Mouse (Mus musculus) macrophage (primary cell): ENCODE data around the gene Galns. TPM values are rescaled to one million over a fixed set of nuclear protein-coding genes. Genes with fewer than 3 reads are reported as not detected.

Experiments
- H3K27ac ChIP-seq: fragments of 350-480 bp; formaldehyde crosslinking; 2 replicates; pipeline ENCODE4 v1.9.0; 2021
- H3K36me3 ChIP-seq: fragments of 350-480 bp; formaldehyde crosslinking; 2 replicates; pipeline ENCODE4 v1.9.0; 2021; ENCODE audit errors: inconsistent target
- H3K4me3 ChIP-seq: fragments of 350-480 bp; formaldehyde crosslinking; 2 replicates; pipeline ENCODE4 v1.9.0; 2021; ENCODE audit errors: inconsistent target
- H3K79me2 ChIP-seq: fragments of 350-480 bp; formaldehyde crosslinking; 2 replicates; pipeline ENCODE4 v1.9.0; 2021; ENCODE audit errors: inconsistent target
- WGBS: methylation state at CpG from one replicate; pipeline ENCODE4 v1.1.7; 2026; ENCODE audit warnings: inconsistent platforms; ENCODE audit not compliant: missing documents; 5-methylcytosine and 5-hydroxymethylcytosine counted together
- polyA plus RNA-seq: library from polyadenylated mRNA; stranded (reverse); fragments of 250-400 nt; gene quantifications from 3 replicates; pipeline ENCODE4 v1.2.4, GENCODE M21; 2018; ENCODE audit warnings: inconsistent platforms

The Galns gene
- polyA plus RNA-seq, 1 experiment from 2014 or later, result 140 TPM

DNA sequence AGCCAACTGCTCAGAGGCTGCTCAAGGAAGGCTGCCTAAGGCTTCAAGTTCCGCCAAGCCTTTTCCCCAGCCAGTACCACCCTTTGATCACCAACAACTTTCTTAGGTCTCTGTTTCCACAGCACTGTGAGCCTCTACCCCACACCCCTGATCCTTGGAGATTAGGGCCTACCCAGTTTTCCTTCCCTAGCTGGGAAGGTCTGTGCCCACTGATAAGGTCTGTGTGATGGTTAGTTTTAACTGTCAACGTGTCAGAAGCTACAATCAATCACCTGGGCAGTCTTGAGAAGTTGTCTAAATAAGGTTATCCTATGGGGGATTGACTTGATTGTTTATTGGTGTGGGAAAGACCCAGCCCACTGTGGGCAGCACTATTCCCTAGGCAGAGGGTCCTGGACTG lies 73.5 kb downstream of the Galns start:
- 77% methylated on average over 2 of the region's 2 CpGs for WGBS
- Histone ChIP-seq H3K4me3 (no peak overlapping the region), H3K27ac (no peak overlapping the region), H3K79me2 (peaks cover 100% of the 10 kb centered on the region), H3K36me3 (peaks cover 5% of the 10 kb centered on the region; the same call in 1 of the 2 replicates)

DNA sequence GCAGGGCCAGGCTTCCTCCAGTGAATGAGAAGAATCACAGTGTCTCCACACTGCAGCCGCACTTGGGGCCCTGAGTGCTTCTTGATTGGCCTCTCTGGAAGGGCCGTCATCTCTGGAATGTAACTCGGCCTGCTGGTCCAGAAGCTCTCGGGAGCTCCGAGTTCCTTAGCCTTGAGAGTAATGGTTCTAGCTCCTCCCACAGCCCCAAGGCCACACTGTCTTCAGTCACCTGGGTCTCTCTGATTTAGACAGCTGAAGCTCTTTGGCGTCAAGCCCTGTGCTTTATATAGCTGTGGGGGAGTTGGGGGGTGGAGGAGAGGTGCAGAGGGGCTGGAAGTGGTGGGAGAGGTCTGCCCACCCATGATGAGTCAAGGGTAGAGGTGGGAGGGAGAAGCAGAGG lies 74.2 kb downstream of the Galns start:
- Histone ChIP-seq H3K27ac (no peak overlapping the region), H3K4me3 (no peak overlapping the region), H3K36me3 (peaks cover 9% of the 10 kb centered on the region; the same call in 1 of the 2 replicates), H3K79me2 (peaks cover 100% of the 10 kb centered on the region)
- WGBS, result 95% methylated on average over 4 of the region's 6 CpGs

DNA sequence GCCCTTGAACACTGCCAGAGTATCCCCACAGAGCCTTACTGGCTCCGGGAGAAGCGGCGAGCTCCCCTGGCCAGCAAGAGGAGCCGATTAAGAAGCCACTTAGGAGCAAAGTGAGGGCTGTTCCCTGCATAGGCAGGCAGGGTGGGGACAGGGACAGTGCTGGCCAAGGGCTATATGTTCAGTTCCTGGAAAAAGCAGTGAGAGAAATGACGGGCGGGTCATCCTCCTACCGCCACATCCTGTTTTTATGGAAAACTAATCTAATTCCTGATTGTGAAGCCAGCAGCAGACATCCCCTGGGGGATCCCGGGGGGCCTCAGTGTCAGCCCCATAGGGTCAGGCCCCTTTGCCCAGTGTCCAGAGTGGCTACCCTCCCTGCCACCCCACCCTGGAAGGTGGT lies 80.0 kb downstream of the Galns start:
- Histone ChIP-seq H3K27ac (no peak overlapping the region), H3K4me3 (no peak overlapping the region), H3K79me2 (peaks cover 100% of the 10 kb centered on the region), H3K36me3 (peaks cover 4% of the 10 kb centered on the region; the same call in 1 of the 2 replicates)
- 95% methylated on average over 8 of the region's 8 CpGs for WGBS

DNA sequence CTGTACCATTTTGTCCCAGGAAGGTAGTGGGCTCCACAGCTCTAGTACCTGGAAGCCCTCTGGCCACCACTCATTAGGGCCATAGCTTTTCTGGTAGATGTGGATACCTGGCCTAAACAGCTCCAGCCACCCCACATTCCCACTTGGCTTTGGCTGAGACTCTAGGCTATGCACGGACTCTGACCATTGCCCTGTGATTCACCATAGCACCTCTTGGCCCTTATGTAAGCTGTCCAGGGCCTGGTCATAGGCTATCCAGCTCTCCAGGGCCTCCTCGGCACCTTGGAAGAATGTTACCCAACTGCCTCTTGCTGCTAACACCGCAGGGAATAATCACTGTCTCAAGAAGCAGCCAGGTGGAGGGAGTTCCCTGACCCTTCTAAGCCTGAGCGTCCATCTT lies 82.1 kb downstream of the Galns start:
- Histone ChIP-seq H3K27ac (no peak overlapping the region), H3K36me3 (peaks cover 4% of the 10 kb centered on the region; the same call in 1 of the 2 replicates), H3K4me3 (no peak overlapping the region), H3K79me2 (peaks cover 100% of the 10 kb centered on the region)
- WGBS, result 100% methylated on average over 4 of the region's 4 CpGs

Other genes starting within 250 kb of the Galns start
- gene Zc3h18, start 234.9 kb downstream of the Galns start, polyA plus RNA-seq, result 28.5 to 44.3 TPM (median 38.9 TPM) in 3 replicates
- gene Il17c, start 189.4 kb downstream of the Galns start, polyA plus RNA-seq, result not detected in 3 replicates
- gene Cyba, start 178.5 kb downstream of the Galns start, polyA plus RNA-seq, result 942 to 2,075 TPM (median 1,538 TPM) in 3 replicates
- 10.1 to 40.6 TPM (median 23.8 TPM) in 3 replicates for gene Mvd, start 168.0 kb downstream of the Galns start, polyA plus RNA-seq
- not detected in 3 replicates for gene Snai3, start 150.7 kb downstream of the Galns start, polyA plus RNA-seq
- gene Rnf166, start 135.4 kb downstream of the Galns start, polyA plus RNA-seq, result 36.6 to 108 TPM (median 59.1 TPM) in 3 replicates
- 7.5 to 12.0 TPM (median 7.9 TPM) in 3 replicates for gene Ctu2, start 135.3 kb downstream of the Galns start, polyA plus RNA-seq
- 43.2 to 134 TPM (median 57.2 TPM) in 3 replicates for gene Piezo1, start 60.1 kb downstream of the Galns start, polyA plus RNA-seq
- gene Cdt1, start 43.4 kb downstream of the Galns start, polyA plus RNA-seq, result 11.1 to 84.7 TPM (median 15.5 TPM) in 3 replicates
- 89.7 to 305 TPM (median 145 TPM) in 3 replicates for gene Aprt, start 34.6 kb downstream of the Galns start, polyA plus RNA-seq
- 54.4 to 79.3 TPM (median 76.9 TPM) in 3 replicates for gene Trappc2l, start 177 bp upstream of the Galns start, polyA plus RNA-seq
- gene Pabpn1l, start 11.3 kb upstream of the Galns start, polyA plus RNA-seq, result not detected in 3 replicates
- gene Cbfa2t3, start 87.6 kb upstream of the Galns start, polyA plus RNA-seq, result 0.87 to 1.4 TPM (median 1.0 TPM) in 3 replicates
- 4.1 to 7.3 TPM (median 4.6 TPM) in 3 replicates for gene Acsf3, start 164.0 kb upstream of the Galns start, polyA plus RNA-seq
- not detected in 3 replicates for gene Cdh15, start 236.5 kb upstream of the Galns start, polyA plus RNA-seq